Comparison of ENCODE assay signal across 9 mouse cellular contexts in genomic region chr2:74727640-74728302, GRCm38 (mm10). TPM values are rescaled to one million over a fixed set of nuclear protein-coding genes. Genes with fewer than 3 reads are reported as not detected.
DNase-seq lines count a peak whose midpoint lies in the region; ATAC-seq lines count a peak whose summit lies in the region.
"Had no signal": no experiment of that assay in that cellular context is flagged by ENCODE, and none has a peak within 500 bp of the region (broad histone marks: within the 10 kb centered on the region; RNA-seq: fewer than 3 reads in every experiment).

No protein-coding gene starts in this region.

- peak overlapping the region; percentile 71 for H3K9ac ChIP-seq in kidney, embryonic 16.5 days (replicated peaks; ENCODE audit: low read length)
- no peak overlapping the region for H3K9ac ChIP-seq in embryonic facial prominence, embryonic 11.5 days (replicated peaks; ENCODE audit: low read length)
- H3K9ac ChIP-seq in liver, embryonic 15.5 days: no peak overlapping the region

- peak; percentile 74 for ATAC-seq in kidney, embryonic 16.5 days (ENCODE audit: low FRiP score, low TSS enrichment)
- no peak for ATAC-seq in embryonic facial prominence, embryonic 11.5 days (replicated peaks; ENCODE audit: insufficient number of reproducible peaks, low FRiP score, low TSS enrichment, low read depth)
- ATAC-seq in liver, embryonic 15.5 days (ENCODE audit: insufficient read depth): no peak
- ATAC-seq: inflammation-experienced regulatory T-cells, adult 6 months had no signal

- DNase-seq in kidney, adult 8-10 months: no peak
- DNase-seq in embryonic facial prominence, embryonic 11.5 days (ENCODE audit: low spot score): no peak
- peak; percentile 25 for DNase-seq in hindbrain, embryonic 10.5 days (ENCODE audit: low spot score)
- no peak for DNase-seq in thymus, postnatal 10 days (ENCODE audit: low spot score in 2 of 2)
- no peak for DNase-seq in thymus, adult 18-20 months
- DNase-seq: right cerebral cortex, postnatal 25 days had no signal

- peak overlapping the region; percentile 45 for H3K4me3 ChIP-seq in kidney, embryonic 16.5 days (ENCODE audit: low read length)
- H3K4me3 ChIP-seq in embryonic facial prominence, embryonic 11.5 days (ENCODE audit: low read depth, low read length): peak overlapping the region; percentile 16
- peak overlapping the region; percentile 49 for H3K4me3 ChIP-seq in hindbrain, embryonic 10.5 days
- no peak overlapping the region; the same call in 1 of the 2 replicates for H3K4me3 ChIP-seq in liver, embryonic 15.5 days (replicated peaks)

- peaks cover 75% of the 10 kb centered on the region for H3K4me1 ChIP-seq in kidney, embryonic 16.5 days (ENCODE audit: insufficient read depth, low read length)
- no peaks in the 10 kb centered on the region; the same call in none of the 2 replicates for H3K4me1 ChIP-seq in embryonic facial prominence, embryonic 11.5 days (ENCODE audit: control insufficient read depth, insufficient read depth, low read length)
- peaks cover 18% of the 10 kb centered on the region for H3K4me1 ChIP-seq in hindbrain, embryonic 10.5 days (replicated peaks)
- H3K4me1 ChIP-seq in liver, embryonic 15.5 days (replicated peaks): no peaks in the 10 kb centered on the region

- H3K27ac ChIP-seq in kidney, embryonic 16.5 days (ENCODE audit: low read length): peak overlapping the region; percentile 85
- H3K27ac ChIP-seq in embryonic facial prominence, embryonic 11.5 days (replicated peaks; ENCODE audit: low read depth, low read length): no peak overlapping the region
- peak overlapping the region; percentile 70 for H3K27ac ChIP-seq in hindbrain, embryonic 10.5 days
- H3K27ac ChIP-seq in liver, embryonic 15.5 days (replicated peaks): no peak overlapping the region

- H3K36me3 ChIP-seq in kidney, embryonic 16.5 days (ENCODE audit: insufficient read depth, low read length): peaks cover 7% of the 10 kb centered on the region; the same call in 1 of the 2 replicates
- H3K36me3 ChIP-seq in embryonic facial prominence, embryonic 11.5 days (replicated peaks; ENCODE audit: control insufficient read depth, insufficient read depth, low read depth, low read length): no peaks in the 10 kb centered on the region
- no peaks in the 10 kb centered on the region for H3K36me3 ChIP-seq in hindbrain, embryonic 10.5 days
- H3K36me3 ChIP-seq in liver, embryonic 15.5 days (replicated peaks): no peaks in the 10 kb centered on the region

- no peaks in the 10 kb centered on the region for H3K27me3 ChIP-seq in kidney, embryonic 16.5 days (ENCODE audit: insufficient read depth, low read length)
- H3K27me3 ChIP-seq in embryonic facial prominence, embryonic 11.5 days (ENCODE audit: control insufficient read depth, insufficient read depth, low read length): peaks cover 95% of the 10 kb centered on the region
- H3K27me3 ChIP-seq in hindbrain, embryonic 10.5 days (ENCODE audit: insufficient read depth, poor library complexity, severe bottlenecking): peaks cover 100% of the 10 kb centered on the region
- peaks cover 99% of the 10 kb centered on the region for H3K27me3 ChIP-seq in liver, embryonic 15.5 days

- no peaks in the 10 kb centered on the region for H3K9me3 ChIP-seq in kidney, embryonic 16.5 days (ENCODE audit: low read length)
- no peaks in the 10 kb centered on the region for H3K9me3 ChIP-seq in embryonic facial prominence, embryonic 11.5 days (replicated peaks; ENCODE audit: control insufficient read depth, low read length)
- H3K9me3 ChIP-seq in hindbrain, embryonic 10.5 days: no peaks in the 10 kb centered on the region
- H3K9me3 ChIP-seq in liver, embryonic 15.5 days (replicated peaks): no peaks in the 10 kb centered on the region

- WGBS in kidney, embryonic 16.5 days: 10% methylated on average over 25 of the region's 25 CpGs
- under 1% methylated on average over 25 of the region's 25 CpGs for WGBS in embryonic facial prominence, embryonic 11.5 days
- WGBS in hindbrain, embryonic 10.5 days: under 1% methylated on average over 25 of the region's 25 CpGs
- 7% methylated on average over 25 of the region's 25 CpGs for WGBS in liver, embryonic 15.5 days (ENCODE audit: insufficient replicate concordance)

- peak overlapping the region; percentile 60 for H3K4me2 ChIP-seq in kidney, embryonic 16.5 days (replicated peaks; ENCODE audit: low read depth, low read length)
- H3K4me2 ChIP-seq in embryonic facial prominence, embryonic 11.5 days (ENCODE audit: low read depth, low read length): peak overlapping the region; percentile 36
- H3K4me2 ChIP-seq in liver, embryonic 15.5 days: peak overlapping the region; percentile 29; the same call in 1 of the 2 replicates

RNA-seq across cellular contexts. Expression of gene Gm28230, which starts 1.2 kb away (rescaled TPM):
- polyA plus RNA-seq in kidney, embryonic 16.5 days (2015; fragmentation: Nextera tagmentation; extraction: Ambion mirVana): 1.3 and 2.1 TPM in 2 replicates
- not detected in 2 replicates for polyA plus RNA-seq in embryonic facial prominence, embryonic 11.5 days (2014; fragmentation: Nextera tagmentation; extraction: Ambion mirVana)
- polyA plus RNA-seq in hindbrain, embryonic 10.5 days (2016; fragmentation: Nextera tagmentation; extraction: Ambion mirVana): not detected in 2 replicates
- not detected in 2 replicates for polyA plus RNA-seq in liver, embryonic 15.5 days (2015; fragmentation: Nextera tagmentation; extraction: Ambion mirVana)
- polyA plus RNA-seq: inflammation-experienced regulatory T-cells, adult 6 months had no signal

RNA-seq across cellular contexts. Expression of gene Hoxd4, which starts 16.0 kb away (rescaled TPM):
- 4.5 and 4.9 TPM in 2 replicates for polyA plus RNA-seq in kidney, embryonic 16.5 days (2015; fragmentation: Nextera tagmentation; extraction: Ambion mirVana)
- 0.18 TPM in 1 of 2 replicates, not detected in the other for polyA plus RNA-seq in embryonic facial prominence, embryonic 11.5 days (2014; fragmentation: Nextera tagmentation; extraction: Ambion mirVana)
- 0.14 and 2.6 TPM in 2 replicates for polyA plus RNA-seq in hindbrain, embryonic 10.5 days (2016; fragmentation: Nextera tagmentation; extraction: Ambion mirVana)
- polyA plus RNA-seq in liver, embryonic 15.5 days (2015; fragmentation: Nextera tagmentation; extraction: Ambion mirVana): not detected in 2 replicates
- polyA plus RNA-seq: inflammation-experienced regulatory T-cells, adult 6 months had no signal

RNA-seq across cellular contexts. Expression of gene Hoxd3, which starts 16.0 kb away (rescaled TPM):
- polyA plus RNA-seq in kidney, embryonic 16.5 days (2015; fragmentation: Nextera tagmentation; extraction: Ambion mirVana): 14.6 and 15.4 TPM in 2 replicates
- polyA plus RNA-seq in embryonic facial prominence, embryonic 11.5 days (2014; fragmentation: Nextera tagmentation; extraction: Ambion mirVana): 2.7 and 2.9 TPM in 2 replicates
- 15.5 and 55.9 TPM in 2 replicates for polyA plus RNA-seq in hindbrain, embryonic 10.5 days (2016; fragmentation: Nextera tagmentation; extraction: Ambion mirVana)
- 0.03 TPM in 1 of 2 replicates, not detected in the other for polyA plus RNA-seq in liver, embryonic 15.5 days (2015; fragmentation: Nextera tagmentation; extraction: Ambion mirVana)
- polyA plus RNA-seq: inflammation-experienced regulatory T-cells, adult 6 months had no signal

RNA-seq across cellular contexts. Expression of gene Hoxd8, which starts 23.4 kb away (rescaled TPM):
- 41.0 and 45.6 TPM in 2 replicates for polyA plus RNA-seq in kidney, embryonic 16.5 days (2015; fragmentation: Nextera tagmentation; extraction: Ambion mirVana)
- 0.18 and 0.71 TPM in 2 replicates for polyA plus RNA-seq in embryonic facial prominence, embryonic 11.5 days (2014; fragmentation: Nextera tagmentation; extraction: Ambion mirVana)
- polyA plus RNA-seq in hindbrain, embryonic 10.5 days (2016; fragmentation: Nextera tagmentation; extraction: Ambion mirVana): not detected in 2 replicates
- polyA plus RNA-seq in liver, embryonic 15.5 days (2015; fragmentation: Nextera tagmentation; extraction: Ambion mirVana): 0.05 TPM in 2 replicates
- polyA plus RNA-seq: inflammation-experienced regulatory T-cells, adult 6 months had no signal

RNA-seq across cellular contexts. Expression of gene Hoxd9, which starts 30.2 kb away (rescaled TPM):
- polyA plus RNA-seq in kidney, embryonic 16.5 days (2015; fragmentation: Nextera tagmentation; extraction: Ambion mirVana): 38.2 and 38.4 TPM in 2 replicates
- polyA plus RNA-seq in embryonic facial prominence, embryonic 11.5 days (2014; fragmentation: Nextera tagmentation; extraction: Ambion mirVana): 0.10 TPM in 1 of 2 replicates, not detected in the other
- not detected in 2 replicates for polyA plus RNA-seq in hindbrain, embryonic 10.5 days (2016; fragmentation: Nextera tagmentation; extraction: Ambion mirVana)
- not detected in 2 replicates for polyA plus RNA-seq in liver, embryonic 15.5 days (2015; fragmentation: Nextera tagmentation; extraction: Ambion mirVana)
- polyA plus RNA-seq: inflammation-experienced regulatory T-cells, adult 6 months had no signal

Comparison
In these comparisons a context has a peak if more than half of its experiments do, and no peak if none do; other contexts are left out.
1. H3K27ac ChIP-seq: peak in kidney, embryonic 16.5 days (single experiment) and hindbrain, embryonic 10.5 days (single experiment); none in embryonic facial prominence, embryonic 11.5 days (single experiment) and liver, embryonic 15.5 days (single experiment).
2. Peak in every context shown above with its lines, with median percentiles within 50 percentile points of each other: H3K4me2 ChIP-seq.